Mouse (Mus musculus): ENCODE data around the gene Chst14.
A peak's percentile ranks its signal among the peaks of the same experiment; 100 is the strongest.

Gene Chst14

GRCm38 (mm10) chr2:118969585-118970147, 43.4 kb downstream of the Chst14 start:
- DNase-seq (ENCODE audit: low spot score): no peak

- no peak for DNase-seq (ENCODE audit: low spot score)
Measured at GRCm38 (mm10) chr2:118972048-118972447, 45.8 kb downstream of the Chst14 start.

GRCm38 (mm10) chr2:118972687-118973376, 46.5 kb downstream of the Chst14 start:
- peak; percentile 88 for DNase-seq (ENCODE audit: low spot score)

- DNase-seq (ENCODE audit: low spot score): peak; percentile 5
Measured at GRCm38 (mm10) chr2:118975855-118976254, 49.6 kb downstream of the Chst14 start.

DNA sequence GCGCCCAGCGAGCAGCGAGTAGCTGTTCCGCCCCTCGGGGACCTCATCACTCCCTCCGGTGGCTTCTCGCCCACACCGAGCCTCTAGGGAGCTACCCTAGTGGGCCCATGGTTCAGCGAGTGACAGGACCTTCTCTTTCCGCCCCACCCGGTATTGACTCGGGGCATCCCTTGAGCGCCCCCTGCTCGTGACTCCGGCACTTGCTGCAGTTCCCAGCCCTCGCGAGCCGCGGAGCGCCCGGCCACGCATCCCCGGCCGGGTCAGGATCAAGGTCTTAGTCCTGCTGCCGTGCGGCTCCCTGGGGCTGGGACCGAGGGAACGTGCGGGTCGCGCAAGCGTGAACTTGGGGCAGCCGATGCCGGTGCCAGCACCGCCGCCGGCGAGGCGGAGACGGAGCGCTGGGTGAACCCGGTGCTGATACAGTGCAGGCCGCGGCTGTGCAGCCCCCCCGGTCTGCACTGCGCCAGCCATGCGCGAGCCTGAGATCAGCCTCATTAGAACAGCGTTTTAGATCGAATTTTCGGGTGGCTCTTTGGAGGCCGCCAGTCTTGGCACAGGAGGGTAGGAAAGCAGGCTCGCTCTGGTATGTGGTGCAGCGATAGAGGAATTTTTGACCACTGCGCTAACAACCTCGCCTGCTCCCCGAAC, 50.1 kb downstream of the Chst14 start:
- DNase-seq (ENCODE audit: low spot score): peak; percentile 77

DNA sequence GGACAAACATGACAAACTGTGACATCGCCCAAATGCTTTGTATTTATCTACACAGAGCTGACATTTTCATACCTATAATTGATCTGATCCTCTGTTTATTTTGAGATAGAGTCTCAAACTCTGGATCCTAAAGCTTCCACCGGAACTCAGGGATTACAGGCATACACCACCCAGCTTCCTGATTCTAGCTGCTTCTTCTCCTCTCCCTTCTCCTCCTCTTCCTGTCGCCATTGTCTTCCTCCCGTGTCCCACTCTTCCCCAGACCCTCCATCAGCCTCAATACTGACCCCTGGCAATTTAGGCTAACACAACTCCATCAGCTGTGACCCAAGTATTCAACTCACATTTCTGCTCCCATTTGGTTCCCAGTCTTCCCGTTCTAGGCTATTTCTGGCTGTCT, 50.6 kb downstream of the Chst14 start:
- DNase-seq (ENCODE audit: low spot score): no peak

- no peak for DNase-seq (ENCODE audit: low spot score)
Measured at GRCm38 (mm10) chr2:118978064-118978463, 51.8 kb downstream of the Chst14 start.

Measured in ovary, postnatal 14 days (tissue).